Mouse (Mus musculus) liver, postnatal 0 days (tissue): ENCODE data around the gene Tor1b.

Source experiments
- CTCF ChIP-seq: sonication (generic); IDR thresholded peaks from 2 replicates; pipeline ENCODE4 v1.5.1; 2016; ENCODE audit warnings: antibody characterized with exemption, low read depth
- EP300 ChIP-seq: IDR thresholded peaks from 2 replicates; pipeline ENCODE4 v1.6.1; 2016; ENCODE audit warnings: antibody characterized with exemption, low read depth, mild to moderate bottlenecking

DNA sequence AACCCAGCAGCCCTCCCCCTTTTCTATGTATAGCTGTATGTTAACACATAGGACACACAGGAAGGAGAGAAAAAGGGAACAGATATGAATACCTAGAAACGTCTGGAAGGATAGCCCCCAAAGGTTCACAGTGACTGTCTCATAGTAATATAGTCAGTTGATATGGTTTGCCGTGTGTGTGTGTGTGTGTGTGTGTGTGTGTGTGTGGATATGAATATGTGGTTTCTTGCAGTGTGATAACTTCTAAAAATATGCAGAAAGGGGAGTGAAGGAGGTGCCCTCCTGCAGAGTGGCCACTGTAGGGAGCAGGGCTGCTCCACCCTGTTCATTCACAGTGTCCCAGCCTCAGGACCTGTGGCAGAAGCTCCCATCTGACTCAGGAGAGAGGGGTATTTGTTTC lies 52.7 kb downstream of the Tor1b start:
- TF ChIP-seq CTCF (no peak), EP300 (no peak)
